Mouse (Mus musculus) MEL (cell line): ENCODE data around the gene Slc6a16. TPM values are rescaled to one million over a fixed set of nuclear protein-coding genes. Genes with fewer than 3 reads are reported as not detected.

Experiments
- DNase-seq: peaks from one replicate; pipeline ENCODE4 v3.0.0; 2011; ENCODE audit warnings: low read depth, low spot score
- H3K27ac ChIP-seq: 2 replicates; pipeline ENCODE4 v1.5.1; 2012; ENCODE audit warnings: low read depth, mild to moderate bottlenecking, control low read depth, low read length, moderate library complexity; ENCODE audit not compliant: control insufficient read depth
- H3K27me3 ChIP-seq, 2 experiments: fragments of 150-350 bp in 1 of 2; sonication (generic) in 1 of 2; 2 replicates each; pipeline ENCODE4 v1.6.1; 2012; ENCODE audit warnings: low read length in 2 of 2, mild to moderate bottlenecking in 2 of 2, improper control_type of control experiment in 1 of 2, moderate library complexity in 1 of 2; ENCODE audit not compliant: insufficient read depth in 2 of 2, control insufficient read depth in 1 of 2
- H3K36me3 ChIP-seq, 2 experiments: 2 replicates each; pipeline ENCODE4 v1.6.1; 2012 to 2014; ENCODE audit warnings: low read length in 2 of 2, improper control_type of control experiment in 1 of 2, inconsistent platforms in 1 of 2, mild to moderate bottlenecking in 1 of 2; ENCODE audit not compliant: insufficient read depth in 2 of 2, control insufficient read depth in 1 of 2
- H3K4me1 ChIP-seq, 2 experiments: fragments of 150-350 bp in 1 of 2; sonication (generic) in 1 of 2; 2 replicates each; pipeline ENCODE4 v1.6.1; 2012; ENCODE audit warnings: low read length in 2 of 2, improper control_type of control experiment in 1 of 2, mild to moderate bottlenecking in 1 of 2; ENCODE audit not compliant: insufficient read depth in 2 of 2, control insufficient read depth in 1 of 2
- H3K4me3 ChIP-seq, 2 experiments: fragments of 150-350 bp in 1 of 2; sonication (generic) in 1 of 2; 2 replicates each; pipeline ENCODE4 v1.5.1; 2012; ENCODE audit warnings: low read depth in 2 of 2, low read length in 2 of 2, mild to moderate bottlenecking in 2 of 2, moderate library complexity in 2 of 2, control low read depth in 1 of 2, improper control_type of control experiment in 1 of 2; ENCODE audit not compliant: control insufficient read depth in 1 of 2, insufficient read depth in 1 of 2
- H3K79me2 ChIP-seq: 2 replicates; pipeline ENCODE4 v1.6.1; 2012; ENCODE audit warnings: mild to moderate bottlenecking, low read length, moderate library complexity; ENCODE audit not compliant: control insufficient read depth, poor library complexity, insufficient read depth
- H3K9ac ChIP-seq: 2 replicates; pipeline ENCODE4 v1.6.1; 2012; ENCODE audit warnings: low read depth, mild to moderate bottlenecking, control low read depth, low read length, moderate library complexity; ENCODE audit not compliant: control insufficient read depth, poor library complexity, severe bottlenecking
- H3K9me3 ChIP-seq: fragments of 150-350 bp; sonication (generic); replicated peaks from 2 replicates; pipeline ENCODE4 v1.6.1; 2012; ENCODE audit warnings: mild to moderate bottlenecking, low read length, improper control_type of control experiment, moderate library complexity; ENCODE audit not compliant: insufficient read depth
- BHLHE40 ChIP-seq: IDR thresholded peaks from 2 replicates; pipeline ENCODE4 v1.6.1; 2012; ENCODE audit warnings: low read depth, mild to moderate bottlenecking, inconsistent platforms, low read length, improper control_type of control experiment, borderline replicate concordance
- E2F4 ChIP-seq: IDR thresholded peaks from 2 replicates; pipeline ENCODE4 v1.6.1; 2011; ENCODE audit warnings: low read depth, low read length, improper control_type of control experiment, borderline replicate concordance
- EP300 ChIP-seq, 2 experiments: IDR thresholded peaks; 2 replicates each; pipeline ENCODE4 v1.6.1; 2011; ENCODE audit warnings: improper control_type of control experiment in 2 of 2, low read length in 2 of 2, low read depth in 1 of 2, mild to moderate bottlenecking in 1 of 2
- HCFC1 ChIP-seq: IDR thresholded peaks from 2 replicates; pipeline ENCODE4 v1.6.1; 2012; ENCODE audit warnings: low read depth, mild to moderate bottlenecking, inconsistent platforms, low read length, improper control_type of control experiment, moderate library complexity
- JUND ChIP-seq: IDR thresholded peaks from 2 replicates; pipeline ENCODE4 v1.6.1; 2011; ENCODE audit warnings: low read depth, mild to moderate bottlenecking, improper control_type of control experiment, low read length
- KAT2A ChIP-seq: conservative IDR thresholded peaks from 2 replicates; pipeline ENCODE4 v1.6.1; 2012; ENCODE audit warnings: low read depth, low read length, improper control_type of control experiment, inconsistent platforms
- MEF2A ChIP-seq: IDR thresholded peaks from 2 replicates; pipeline ENCODE4 v1.6.1; 2014; ENCODE audit warnings: low read depth, mild to moderate bottlenecking, inconsistent platforms, low read length, improper control_type of control experiment; ENCODE audit not compliant: poor library complexity, insufficient replicate concordance, severe bottlenecking; ENCODE audit errors: extremely low read depth
- MYB ChIP-seq: IDR thresholded peaks from 2 replicates; pipeline ENCODE4 v1.6.1; 2011; ENCODE audit warnings: mild to moderate bottlenecking, low read depth, low read length, improper control_type of control experiment
- NRF1 ChIP-seq: IDR thresholded peaks from 2 replicates; pipeline ENCODE4 v1.6.1; 2014; ENCODE audit warnings: low read depth, mild to moderate bottlenecking, inconsistent platforms, low read length, improper control_type of control experiment, moderate library complexity; ENCODE audit not compliant: poor library complexity, insufficient read depth, severe bottlenecking
- POLR2A ChIP-seq, 2 experiments: IDR thresholded peaks; 2 replicates each; pipeline ENCODE4 v1.6.1; 2011 to 2012; ENCODE audit warnings: low read length in 2 of 2, mild to moderate bottlenecking in 2 of 2, control low read depth in 1 of 2, improper control_type of control experiment in 1 of 2, low read depth in 1 of 2, moderate library complexity in 1 of 2; ENCODE audit not compliant: control insufficient read depth in 1 of 2, insufficient read depth in 1 of 2, poor library complexity in 1 of 2
- POLR2AphosphoS2 ChIP-seq: IDR thresholded peaks from 2 replicates; pipeline ENCODE4 v1.6.1; 2011; ENCODE audit warnings: low read length, improper control_type of control experiment
- POLR2AphosphoS5 ChIP-seq: IDR thresholded peaks from 2 replicates; pipeline ENCODE4 v1.6.1; 2012; ENCODE audit warnings: low read depth, borderline replicate concordance, mild to moderate bottlenecking, inconsistent platforms, low read length, moderate library complexity, mixed read lengths
- SIN3A ChIP-seq: IDR thresholded peaks from 2 replicates; pipeline ENCODE4 v1.6.1; 2012; ENCODE audit warnings: low read length, improper control_type of control experiment, inconsistent platforms
- SMC3 ChIP-seq: IDR thresholded peaks from 2 replicates; pipeline ENCODE4 v1.6.1; 2011; ENCODE audit warnings: low read depth, low read length, improper control_type of control experiment
- USF1 ChIP-seq: IDR thresholded peaks from 2 replicates; pipeline ENCODE4 v1.6.1; 2014; ENCODE audit warnings: low read depth, mild to moderate bottlenecking, inconsistent platforms, low read length, improper control_type of control experiment, moderate library complexity
- ZKSCAN1 ChIP-seq: IDR thresholded peaks from 2 replicates; pipeline ENCODE4 v1.6.1; 2012; ENCODE audit warnings: low read depth, mild to moderate bottlenecking, inconsistent platforms, low read length, improper control_type of control experiment, moderate library complexity
- polyA plus RNA-seq, 2 experiments: library from polyadenylated mRNA; stranded (reverse) in 1 of 2; unstranded in 1 of 2; fragments of >175 nt in 1 of 2; fragments of >200 nt in 1 of 2; gene quantifications; 2 replicates each; pipeline versions ENCODE4 v1.2.1 to v1.2.4; 2012; ENCODE audit warnings: low replicate concordance in 2 of 2, low read depth in 1 of 2; ENCODE audit not compliant: insufficient read length in 2 of 2, insufficient read depth in 1 of 2, missing spikeins in 1 of 2
- total RNA-seq: library from RNA; depleted of rRNA; stranded (reverse); fragments of 300-350 nt; gene quantifications from 2 replicates; pipeline ENCODE4 v1.2.3, GENCODE M21; 2012; rRNA removed

Gene Slc6a16
- total RNA-seq (not detected in 2 replicates), polyA plus RNA-seq (not detected)

GRCm38 (mm10) chr7:45240633-45241388 is at the start of gene Slc6a16:
Gene Slc6a16, plus strand, starts transcription at chr7:45241085.
- H3K27ac ChIP-seq: no peak within 1 kb of the TSS

GRCm38 (mm10) chr7:45191161-45191560 is 49.7 kb upstream of the Slc6a16 start:
- Histone ChIP-seq H3K36me3 (peaks cover 0 to 14% of the 10 kb centered on the region in 2 experiments; a peak in 2 of 4 replicates), H3K9me3 (no peaks in the 10 kb centered on the region), H3K4me1 (peaks cover 26 to 41% of the 10 kb centered on the region in 2 experiments), H3K27me3 (no peaks in the 10 kb centered on the region), H3K9ac (no peak overlapping the region), H3K27ac (no peak overlapping the region), H3K79me2 (no peaks in the 10 kb centered on the region), H3K4me3 (no peak overlapping the region)
- DNase-seq: no peak
- TF ChIP-seq USF1: no peak
- no peak for TF ChIP-seq MYB
- TF ChIP-seq ZKSCAN1: no peak
- TF ChIP-seq E2F4: no peak
- no peak for TF ChIP-seq BHLHE40
- TF ChIP-seq HCFC1: no peak
- TF ChIP-seq KAT2A: no peak
- no peak for TF ChIP-seq POLR2AphosphoS2
- no peak for TF ChIP-seq POLR2AphosphoS5
- no peak for TF ChIP-seq MEF2A
- TF ChIP-seq POLR2A (IDR thresholded peaks at IDR 0.05; ENCODE audit: control insufficient read depth in 1 of 2, insufficient read depth in 1 of 2, low read depth in 1 of 2, low read length in 2 of 2, poor library complexity in 1 of 2): no peak
- TF ChIP-seq SIN3A: no peak

More at GRCm38 (mm10) chr7:45240633-45241388, at the start of gene Slc6a16:
- Histone ChIP-seq H3K79me2 (peaks cover 4% of the 10 kb centered on the region), H3K4me3 (no peak within 1 kb of the TSS), H3K4me1 (peaks cover 6 to 22% of the 10 kb centered on the region in 2 experiments), H3K27me3 (peaks cover 0 to 8% of the 10 kb centered on the region in 2 experiments; a peak in 3 of 4 replicates), H3K9ac (no peak within 1 kb of the TSS), H3K36me3 (peaks cover 0 to 9% of the 10 kb centered on the region in 2 experiments; a peak in 2 of 4 replicates), H3K9me3 (no peaks in the 10 kb centered on the region)
- no peak for DNase-seq
- TF ChIP-seq JUND (no peak), SMC3 (no peak), EP300 (IDR thresholded peaks at IDR 0.05; ENCODE audit: low read depth in 1 of 2, low read length in 2 of 2) (no peak), NRF1 (no peak)
